Mouse (Mus musculus): ENCODE measurements around the gene Ncf2. TPM values are rescaled to one million over a fixed set of nuclear protein-coding genes. Genes with fewer than 3 reads are reported as not detected.
"Not testable (repeated sequence)": the region's sequence is repeated elsewhere in the genome, so short reads cannot be mapped to it uniquely, and the experiment has no call there.

Gene Ncf2
- total RNA-seq (2022), result 1 to 10 TPM; 2.3 to 4.3 (median 3.9) TPM

DNA sequence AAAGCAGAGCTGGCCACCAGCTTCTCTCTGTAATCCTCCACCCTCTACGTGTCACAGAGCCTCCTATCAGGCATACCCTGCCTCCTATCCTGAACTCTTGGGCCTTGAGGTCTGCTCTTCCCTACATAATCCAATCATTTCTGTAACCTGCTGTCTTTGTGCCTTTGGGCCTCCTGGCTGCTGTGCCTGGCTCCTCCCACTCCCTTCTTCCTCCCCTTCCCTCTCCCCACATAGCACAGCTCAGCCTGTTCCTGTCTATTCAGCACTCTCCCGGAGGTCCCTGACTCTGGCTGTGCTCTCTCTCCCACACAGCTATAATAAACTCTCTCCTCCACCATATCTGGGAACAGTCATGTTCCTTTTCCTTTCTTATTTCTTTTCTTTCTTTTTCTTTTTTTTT, at the start of gene Ncf2:
Ncf2 (plus strand) TSS at position 298 of the 400 bp plus-strand sequence.
- no peak for DNase-seq (ENCODE audit: low spot score)

DNA sequence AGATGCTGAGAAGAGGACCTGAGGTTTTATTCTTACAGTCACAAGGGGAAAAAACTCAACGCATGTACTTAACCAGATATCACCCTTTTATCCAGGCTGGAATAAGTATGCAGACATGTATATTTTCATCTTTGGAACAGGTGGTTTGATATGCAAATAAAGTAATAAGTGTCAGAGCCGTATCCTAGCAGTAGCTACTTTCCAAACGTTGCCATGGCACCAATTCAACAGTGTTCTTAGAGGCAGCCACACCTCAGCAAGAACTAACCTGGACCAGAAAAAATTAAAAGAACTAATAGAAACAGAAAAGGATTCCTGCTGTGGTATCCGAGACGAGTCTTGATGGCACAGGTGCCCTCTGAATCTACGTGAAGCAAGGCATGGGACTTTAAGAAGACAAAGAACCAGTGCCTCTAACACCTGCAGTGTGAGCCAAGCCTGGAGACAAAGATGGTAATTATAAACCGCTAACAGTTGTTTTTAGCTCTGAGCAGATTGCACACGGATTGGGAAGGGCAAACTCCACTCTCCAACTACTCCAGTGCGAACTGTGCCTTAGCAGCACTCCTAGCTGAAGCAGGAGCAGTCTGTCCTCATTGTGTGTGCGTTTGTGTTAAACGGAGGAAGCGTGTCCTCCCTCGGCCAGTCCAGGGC, 49.6 kb upstream of the Ncf2 start, which contains the start of gene Apobec4:
Apobec4 (plus strand) TSS at position 240 of the 654 bp plus-strand sequence.
- no peak for DNase-seq (ENCODE audit: low spot score)

GRCm38 (mm10) chr1:152761791-152762190, 38.2 kb upstream of the Ncf2 start:
- DNase-seq (ENCODE audit: low spot score), result no peak

DNA sequence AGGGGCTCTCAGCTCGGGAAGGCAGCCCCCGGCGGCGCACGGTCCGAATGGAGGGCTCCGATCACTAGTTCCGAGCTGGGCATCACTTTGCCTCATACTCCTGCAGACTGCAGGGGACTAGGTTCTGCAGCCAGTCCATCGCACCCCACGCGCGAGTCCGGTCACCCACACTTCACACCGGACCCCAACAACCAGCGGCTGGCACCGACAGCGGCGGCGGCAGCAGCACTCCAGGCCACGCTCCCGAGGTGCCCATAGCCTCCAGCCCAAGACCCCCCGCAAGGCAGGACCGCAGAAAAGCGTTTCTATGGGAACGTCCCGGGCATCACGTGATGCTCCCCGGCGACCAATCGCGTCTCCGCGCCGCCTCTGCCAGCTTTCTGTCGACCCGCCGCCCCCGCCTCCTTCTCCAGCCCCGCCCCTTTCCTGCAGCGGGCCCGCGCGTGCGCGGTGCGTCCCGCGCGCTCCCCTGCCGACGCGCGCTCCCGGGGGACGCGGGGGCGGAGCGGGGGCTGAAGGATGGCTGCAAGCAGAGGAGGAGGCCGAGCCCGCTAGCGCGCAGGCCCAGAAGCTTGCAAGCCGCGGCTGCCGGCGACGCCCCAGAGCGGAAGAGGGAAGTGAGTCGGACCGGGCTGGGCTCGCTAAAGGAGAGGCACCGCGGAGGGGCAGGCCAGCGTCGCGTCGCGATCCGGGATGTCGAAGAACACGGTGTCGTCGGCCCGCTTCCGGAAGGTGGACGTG, 33.8 kb upstream of the Ncf2 start, which contains the start of the genes Rgl1 and Arpc5:
Rgl1 (minus strand) TSS at position 320 of the 741 bp plus-strand sequence.
Arpc5 (plus strand) TSS at position 511 of the 741 bp plus-strand sequence.
- peak; percentile 97 for DNase-seq (ENCODE audit: low spot score)

GRCm38 (mm10) chr1:152766804-152767748, 32.9 kb upstream of the Ncf2 start:
- DNase-seq (ENCODE audit: low spot score), result peak; percentile 31

DNA sequence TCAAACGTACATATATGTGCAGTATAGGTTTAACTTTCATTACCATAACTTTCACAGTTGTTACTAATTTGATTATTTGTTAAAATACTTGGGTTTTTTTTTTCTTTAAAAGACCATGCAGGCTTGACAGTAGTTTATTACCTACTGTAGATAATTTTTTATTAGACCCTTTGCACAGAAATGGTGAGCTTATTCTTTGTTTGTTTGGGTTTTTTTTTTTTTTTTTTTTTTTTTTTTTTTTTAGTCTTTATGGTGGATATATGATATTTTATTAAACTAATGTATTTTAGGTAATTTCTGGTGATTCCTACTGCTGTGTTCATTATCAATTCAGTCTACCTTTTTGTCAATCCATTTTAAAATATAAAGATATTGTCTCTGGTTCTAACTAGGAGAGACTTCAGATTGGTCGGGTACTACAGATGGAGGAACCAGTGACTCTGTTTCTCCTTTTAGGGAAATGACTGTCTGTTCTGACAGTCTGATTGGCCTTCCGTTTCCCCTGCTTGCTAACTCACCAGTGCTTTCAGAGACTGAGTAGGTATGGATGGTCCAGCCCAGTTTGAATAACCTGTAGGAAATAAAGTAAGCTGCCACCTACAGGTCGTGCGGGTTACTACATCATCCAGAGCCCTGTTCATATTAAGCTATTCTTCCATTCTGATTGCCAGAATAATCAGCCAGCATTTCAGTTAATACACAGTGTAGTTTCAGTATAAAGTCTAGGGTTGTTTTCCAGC, 32.1 kb upstream of the Ncf2 start:
- DNase-seq (ENCODE audit: low spot score), result peak; percentile 85

DNA sequence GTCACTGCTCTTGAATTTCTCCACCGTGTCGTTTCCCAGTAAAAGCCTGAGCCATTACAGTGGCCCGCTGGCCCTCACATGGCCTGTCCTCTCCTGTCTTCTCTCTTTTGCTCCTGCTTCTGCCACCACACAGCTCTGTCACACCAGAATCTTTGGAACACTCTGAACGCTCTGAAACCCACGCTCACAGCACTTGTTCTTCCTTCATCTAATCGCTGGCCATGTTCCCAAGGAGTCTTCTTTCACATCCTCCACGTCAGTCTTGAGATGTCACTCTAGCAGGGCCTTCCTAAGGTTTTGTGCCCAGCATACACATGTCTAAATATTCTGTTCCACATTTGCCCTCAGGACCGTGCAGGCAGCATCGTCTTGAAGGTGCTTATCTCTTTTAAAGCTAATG, 29.0 kb upstream of the Ncf2 start:
- DNase-seq (ENCODE audit: low spot score), result no peak

GRCm38 (mm10) chr1:152774601-152775000, 25.4 kb upstream of the Ncf2 start:
- DNase-seq (ENCODE audit: low spot score), result not testable (repeated sequence)

DNA sequence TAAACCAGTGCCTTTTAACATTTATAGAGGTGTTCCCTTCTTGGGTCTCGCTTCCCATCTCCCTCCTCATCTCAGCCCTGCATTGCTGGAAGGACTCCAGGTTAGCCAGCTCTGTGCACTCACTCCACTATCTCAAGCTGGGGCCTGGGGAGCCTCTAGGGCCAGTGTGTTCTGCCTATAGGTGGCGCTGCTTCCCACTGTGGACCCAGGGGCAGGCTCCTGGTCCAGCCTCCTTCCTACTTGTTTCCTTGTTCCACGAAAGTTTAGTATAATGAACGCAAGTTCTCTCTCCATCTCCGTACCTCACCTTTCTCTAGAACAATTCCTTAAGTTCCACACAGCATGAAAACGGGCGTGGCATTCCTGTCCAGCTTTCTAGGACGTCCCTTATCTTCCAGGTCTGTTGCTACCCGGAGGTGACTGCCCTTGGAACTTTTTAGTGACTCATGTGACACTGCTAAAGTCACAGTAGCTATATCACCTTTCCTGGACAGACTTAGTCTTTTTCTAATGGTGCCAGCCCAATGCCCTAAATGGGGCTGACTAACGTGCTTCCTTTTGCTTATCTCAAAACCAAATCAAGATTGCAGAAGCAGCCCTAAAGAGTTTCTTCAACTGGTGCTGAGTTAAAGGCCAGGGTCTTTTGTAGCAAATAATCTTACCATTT, 20.8 kb upstream of the Ncf2 start:
- DNase-seq (ENCODE audit: low spot score), result peak; percentile 79

DNA sequence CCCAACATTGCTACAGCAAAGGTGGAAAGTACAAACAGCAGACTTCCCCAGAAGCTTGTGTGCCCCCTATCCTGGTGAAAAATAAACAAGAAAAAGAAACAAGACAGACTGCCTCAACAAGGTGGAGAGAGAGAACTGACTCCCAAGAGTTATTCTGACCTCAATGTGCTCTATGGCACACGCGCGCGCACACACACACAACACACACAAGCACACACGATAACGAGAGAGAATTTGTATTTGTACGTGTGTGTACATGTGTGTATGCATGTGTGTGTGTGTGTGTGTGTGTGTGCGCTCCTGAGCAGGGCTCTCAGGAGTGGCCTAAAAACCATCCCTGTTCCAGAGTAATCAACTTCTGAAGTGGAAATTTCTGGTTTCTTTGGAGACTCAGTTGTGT, 15.4 kb upstream of the Ncf2 start:
- DNase-seq (ENCODE audit: low spot score), result no peak

- DNase-seq (ENCODE audit: low spot score), result not testable (repeated sequence)
These were observed 14.5 kb upstream of the Ncf2 start for GRCm38 (mm10) chr1:152785446-152785845.

GRCm38 (mm10) chr1:152786953-152787352, 13.0 kb upstream of the Ncf2 start:
- DNase-seq (ENCODE audit: low spot score), result no peak

DNA sequence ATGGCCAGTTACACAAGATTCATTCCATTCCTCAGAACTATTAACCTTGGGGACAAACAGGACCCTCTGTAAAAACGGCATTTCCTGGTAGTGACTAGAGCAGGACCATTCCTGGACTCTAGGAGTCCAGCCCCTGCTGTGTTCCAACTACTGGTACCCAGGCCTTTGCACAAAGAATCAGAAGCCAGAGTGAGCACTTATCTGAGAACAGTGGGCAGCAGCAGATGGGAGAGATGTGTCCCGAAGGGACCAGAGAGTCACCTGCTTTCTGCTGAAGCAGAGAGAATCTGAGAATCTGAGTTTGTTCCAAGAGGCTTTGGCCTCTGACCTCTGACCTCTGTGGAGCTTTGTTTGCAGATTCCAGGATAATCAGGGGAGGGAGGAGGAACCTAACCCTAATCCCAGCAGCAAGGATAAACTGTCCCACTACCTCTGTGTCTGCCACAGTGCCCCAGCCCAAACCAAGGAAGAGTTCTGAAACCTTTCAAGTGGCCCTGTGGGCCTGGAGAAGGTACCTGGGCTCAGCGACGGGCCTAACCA, 11.8 kb upstream of the Ncf2 start:
- no peak for DNase-seq (ENCODE audit: low spot score)

DNA sequence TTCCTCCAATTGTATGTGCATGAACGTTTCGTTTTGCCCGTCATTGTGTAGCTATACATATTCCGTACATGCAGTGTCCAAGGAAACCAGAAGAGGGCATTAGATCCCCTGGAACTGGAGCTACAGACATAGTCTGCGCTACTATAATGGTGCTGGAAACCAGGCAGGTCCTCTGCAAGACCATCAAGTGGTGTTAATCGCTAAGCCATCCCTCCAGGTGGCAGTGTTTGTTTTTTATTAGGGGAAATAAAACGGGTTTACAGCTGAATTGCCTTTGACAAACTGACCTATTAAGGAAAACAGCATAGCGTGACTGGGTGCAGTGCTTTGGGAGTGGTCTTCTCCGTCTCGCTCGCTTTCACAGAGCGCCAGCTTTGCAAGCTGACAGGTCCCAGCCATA, 9.7 kb upstream of the Ncf2 start:
- no peak for DNase-seq (ENCODE audit: low spot score)

DNA sequence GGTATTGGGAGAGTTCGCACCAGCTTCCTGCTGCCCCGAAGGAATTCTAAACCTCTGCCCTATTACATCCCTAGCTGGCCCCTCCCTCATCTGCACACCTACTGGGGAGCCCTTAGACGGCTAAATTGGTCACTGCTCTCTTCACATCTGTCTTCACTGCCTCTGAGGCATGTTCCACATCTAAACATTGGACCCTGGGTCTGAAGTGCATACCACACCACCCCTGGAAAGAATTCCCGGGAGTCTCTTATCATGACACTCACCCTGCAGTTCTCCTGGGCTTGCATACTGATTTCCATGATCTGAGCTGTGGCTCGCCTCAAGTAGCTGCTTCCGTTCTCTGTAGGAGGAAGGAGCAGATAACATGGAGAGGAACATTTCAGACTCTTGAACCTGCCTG, 9.2 kb upstream of the Ncf2 start:
- DNase-seq (ENCODE audit: low spot score), result no peak

DNA sequence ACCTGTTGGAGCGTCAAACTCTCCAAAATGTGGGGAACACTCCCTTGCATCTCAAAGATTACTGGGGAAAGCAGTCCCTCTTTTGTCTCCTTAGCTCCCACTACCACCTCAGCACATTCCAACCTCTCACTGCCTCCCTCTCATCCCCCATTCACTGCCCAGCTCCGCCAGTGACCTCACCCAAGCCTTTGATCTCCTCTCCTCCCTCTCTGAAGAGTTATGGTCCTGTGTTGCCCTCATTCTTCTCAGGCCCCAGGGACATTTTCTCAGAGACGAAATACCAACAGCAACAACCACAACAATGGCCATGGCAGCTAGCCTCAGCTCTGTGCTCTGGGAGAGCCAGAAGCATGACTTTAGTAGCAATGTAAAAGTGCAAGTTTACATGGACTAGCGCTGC, 8.7 kb upstream of the Ncf2 start:
- no peak for DNase-seq (ENCODE audit: low spot score)

GRCm38 (mm10) chr1:152792736-152793494, 7.1 kb upstream of the Ncf2 start:
- DNase-seq (ENCODE audit: low spot score), result no peak

GRCm38 (mm10) chr1:152793495-152794130, 6.4 kb upstream of the Ncf2 start:
- DNase-seq (ENCODE audit: low spot score), result no peak

GRCm38 (mm10) chr1:152795688-152796255, 4.2 kb upstream of the Ncf2 start:
- no peak for DNase-seq (ENCODE audit: low spot score)
